In the genomic region with DNA sequence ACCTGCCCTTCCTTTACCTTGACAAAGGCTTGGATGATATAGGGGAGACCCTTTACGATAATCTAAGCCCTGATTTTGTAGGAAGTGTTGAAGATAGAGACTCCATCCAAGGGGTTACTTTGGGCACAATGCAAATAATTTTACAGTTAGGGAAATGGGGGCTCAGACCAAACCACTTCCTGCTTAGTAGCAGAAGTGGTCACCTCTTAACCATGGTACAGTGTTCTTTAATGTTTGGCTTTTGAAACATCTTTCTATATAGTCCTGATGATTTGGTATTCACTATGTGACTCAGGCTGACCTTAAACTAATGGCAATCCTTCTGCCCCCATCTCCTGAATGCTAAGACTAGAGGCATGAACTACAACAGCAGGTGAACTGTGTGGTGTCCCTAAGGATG, we compare ENCODE assay signal across 29 mouse cellular contexts. TPM values are rescaled to one million over a fixed set of nuclear protein-coding genes. Genes with fewer than 3 reads are reported as not detected.
"Had no signal": no experiment of that assay in that cellular context is flagged by ENCODE, and none has a peak within 500 bp of the region (broad histone marks: within the 10 kb centered on the region; RNA-seq: fewer than 3 reads in every experiment).

No protein-coding gene starts in this region.

- H3K9ac ChIP-seq: heart, embryonic 13.5 days; heart, embryonic 15.5 days; hindbrain, embryonic 13.5 days; hindbrain, embryonic 15.5 days; intestine, embryonic 15.5 days; kidney, embryonic 15.5 days; limb, embryonic 13.5 days; limb, embryonic 15.5 days had no signal

- DNase-seq: gastrocnemius, adult 2 months; gastrocnemius, postnatal 10 days; gastrocnemius, postnatal 25 days; heart, adult 11 months; heart, adult 2 months; heart, postnatal 14 days; kidney, adult 11 months; kidney, adult 2 months; kidney, adult 9 months; kidney, postnatal 14 days; kidney, postnatal 36 days; layer of hippocampus, adult 9-11 months; layer of hippocampus, postnatal 36 days; left cerebral cortex, postnatal 4 days had no signal

- H3K9me3 ChIP-seq: heart, embryonic 13.5 days; heart, embryonic 15.5 days; hindbrain, embryonic 13.5 days; hindbrain, embryonic 15.5 days; intestine, embryonic 15.5 days; kidney, embryonic 15.5 days; limb, embryonic 13.5 days; limb, embryonic 15.5 days had no signal

- H3K4me1 ChIP-seq: heart, embryonic 13.5 days; heart, embryonic 15.5 days; hindbrain, embryonic 15.5 days; intestine, embryonic 15.5 days; kidney, embryonic 15.5 days; limb, embryonic 13.5 days; limb, embryonic 15.5 days had no signal

- H3K27ac ChIP-seq: gastrocnemius, adult 2 months; heart, adult 2 months; heart, embryonic 13.5 days; heart, embryonic 15.5 days; hindbrain, embryonic 13.5 days; hindbrain, embryonic 15.5 days; hindbrain, postnatal 0 days; intestine, embryonic 15.5 days; kidney, embryonic 15.5 days; kidney, postnatal 0 days; limb, embryonic 13.5 days; limb, embryonic 15.5 days had no signal

- H3K4me2 ChIP-seq: heart, embryonic 11.5 days; heart, embryonic 13.5 days; heart, embryonic 15.5 days; hindbrain, embryonic 13.5 days; hindbrain, embryonic 15.5 days; intestine, embryonic 15.5 days; kidney, embryonic 15.5 days; limb, embryonic 13.5 days; limb, embryonic 15.5 days had no signal

- H3K27me3 ChIP-seq: heart, embryonic 13.5 days; heart, embryonic 15.5 days; hindbrain, embryonic 13.5 days; hindbrain, embryonic 15.5 days; intestine, embryonic 15.5 days; kidney, embryonic 15.5 days; limb, embryonic 13.5 days; limb, embryonic 15.5 days had no signal

- H3K4me3 ChIP-seq: gastrocnemius, adult 2 months; heart, adult 2 months; heart, embryonic 13.5 days; heart, embryonic 15.5 days; hindbrain, embryonic 13.5 days; hindbrain, embryonic 15.5 days; intestine, embryonic 15.5 days; kidney, embryonic 15.5 days; limb, embryonic 13.5 days; limb, embryonic 15.5 days had no signal

- H3K36me3 ChIP-seq: heart, embryonic 13.5 days; heart, embryonic 15.5 days; hindbrain, embryonic 13.5 days; hindbrain, embryonic 15.5 days; intestine, embryonic 15.5 days; kidney, embryonic 15.5 days; limb, embryonic 13.5 days; limb, embryonic 15.5 days had no signal

RNA-seq across cellular contexts. Expression of a gene that starts 50.5 kb away (rescaled TPM):
- total RNA-seq: gastrocnemius, postnatal 25 days; heart, adult 2 months; hematopoietic stem cell, adult 5-6 weeks; liver, adult 2 months had no signal
- polyA plus RNA-seq: heart, adult 2 months; heart, postnatal 0 days; kidney, postnatal 0 days; large intestine, adult 2 months; liver, adult 2 months had no signal
